In genomic region chr9:35045756-35046155, GRCm38 (mm10) we compare ENCODE assay signal across 10 mouse cellular contexts.
DNase-seq lines count a peak whose midpoint lies in the region; ATAC-seq and TF ChIP-seq lines count a peak whose summit lies in the region.
"Had no signal": no experiment of that assay in that cellular context is flagged by ENCODE, and none has a peak within 500 bp of the region (broad histone marks: within the 10 kb centered on the region; RNA-seq: fewer than 3 reads in every experiment).

No protein-coding gene starts in this region.

- H3K4me2 ChIP-seq in intestine, embryonic 16.5 days (ENCODE audit: low read depth, low read length): no peak overlapping the region

- no peak for TF ChIP-seq POLR2A in lung, adult 2 months (IDR thresholded peaks at IDR 0.05; ENCODE audit: borderline replicate concordance, extremely low read depth, low read depth, low read length)

- peaks cover 23% of the 10 kb centered on the region for H3K4me1 ChIP-seq in intestine, embryonic 16.5 days (ENCODE audit: control insufficient read depth, insufficient read depth, low read length)
- H3K4me1 ChIP-seq in lung, adult 2 months (ENCODE audit: control insufficient read depth, insufficient read depth, low read length): 0 out of 2 replicates have a peak, but pooled peaks cover 3% of the 10 kb centered on the region

- WGBS in intestine, embryonic 16.5 days: 58% methylated on average over 2 of the region's 2 CpGs
- WGBS in lung, adult 2 months: 63% methylated on average over 2 of the region's 2 CpGs

- H3K36me3 ChIP-seq in intestine, embryonic 16.5 days (ENCODE audit: control insufficient read depth, insufficient read depth, low read length): peaks cover 11% of the 10 kb centered on the region

- H3K27ac ChIP-seq in intestine, embryonic 16.5 days (ENCODE audit: low read length): peak overlapping the region; percentile 78

- no peaks in the 10 kb centered on the region for H3K27me3 ChIP-seq in intestine, embryonic 16.5 days (replicated peaks; ENCODE audit: control insufficient read depth, insufficient read depth, low read length)

- H3K9ac ChIP-seq in intestine, embryonic 16.5 days (ENCODE audit: low read depth, low read length): no peak overlapping the region

- intact Hi-C loops in left cerebral cortex, postnatal 4 days (cut with DNase I): no loop called here
- intact Hi-C loops in left cerebral cortex, postnatal 14 days (cut with DNase I): no loop called here

- H3K4me3 ChIP-seq in intestine, embryonic 16.5 days (ENCODE audit: low read length): no peak overlapping the region
- H3K4me3 ChIP-seq in lung, adult 2 months (replicated peaks; ENCODE audit: extremely low read depth, low read depth, low read length): no peak overlapping the region
- H3K4me3 ChIP-seq: erythroblast, embryonic 14.5 days had no signal

- no peak for TF ChIP-seq CTCF in lung, adult 2 months (IDR thresholded peaks at IDR 0.05; ENCODE audit: insufficient read depth, low read length)

- no peaks in the 10 kb centered on the region for H3K9me3 ChIP-seq in intestine, embryonic 16.5 days (ENCODE audit: control insufficient read depth, low read length)
- H3K9me3 ChIP-seq: G1E had no signal

- DNase-seq in left cerebral cortex, postnatal 4 days: peak; percentile 67
- no peak for DNase-seq in left cerebral cortex, postnatal 14 days (ENCODE audit: low spot score in 2 of 2)
- peak; percentile 79 to 86 for DNase-seq in gastrocnemius, adult 8-10 months (ENCODE audit: low spot score in 2 of 2)
- peak; percentile 48 for DNase-seq in lung, adult 2 months
- peak; percentile 87 to 91 for DNase-seq in urinary bladder, postnatal 4 days (ENCODE audit: low spot score in 2 of 2)
- no peak for DNase-seq in embryo, embryonic 10.5 days (ENCODE audit: low spot score)
- DNase-seq in embryo, embryonic 10 days (ENCODE audit: low spot score): no peak

- ATAC-seq in intestine, embryonic 16.5 days: peak; percentile 27

Comparison
In these comparisons a context has a peak if more than half of its experiments do, and no peak if none do; other contexts are left out.
1. DNase-seq: peak in left cerebral cortex, postnatal 4 days (single experiment), gastrocnemius, adult 8-10 months (2 of 2), lung, adult 2 months (single experiment) and urinary bladder, postnatal 4 days (2 of 2); none in left cerebral cortex, postnatal 14 days (0 of 2), embryo, embryonic 10.5 days (single experiment) and embryo, embryonic 10 days (single experiment).